Mouse (Mus musculus): Measurements from ENCODE around the gene Lrrc45. TPM values are rescaled to one million over a fixed set of nuclear protein-coding genes. Genes with fewer than 3 reads are reported as not detected.

The Lrrc45 gene
- polyA plus RNA-seq, 1 experiment from 2014 or later, result 47.8 TPM

GRCm38 (mm10) chr11:120679909-120680308, 33.8 kb upstream of the Lrrc45 start:
- no peak overlapping the region for H3K27ac ChIP-seq (replicated peaks; ENCODE audit: low read depth, low read length)
- H3K4me3 ChIP-seq (ENCODE audit: low read depth, low read length), result no peak overlapping the region
- no peak overlapping the region for H3K9ac ChIP-seq (ENCODE audit: low read length)
- no peaks in the 10 kb centered on the region for H3K9me3 ChIP-seq (ENCODE audit: control insufficient read depth, low read length)
- WGBS, result 85% methylated on average over 3 of the region's 3 CpGs
- no peak for DNase-seq (ENCODE audit: low spot score)
- ATAC-seq (ENCODE audit: insufficient number of reproducible peaks, low FRiP score, low TSS enrichment, low read depth), result no peak
- H3K36me3 ChIP-seq (ENCODE audit: control insufficient read depth, insufficient read depth, low read length), result peaks cover 11% of the 10 kb centered on the region; the same call in 1 of the 2 replicates
- no peaks in the 10 kb centered on the region for H3K4me1 ChIP-seq (ENCODE audit: control insufficient read depth, insufficient read depth, low read length)
- H3K4me2 ChIP-seq (ENCODE audit: low read depth, severe bottlenecking), result no peak overlapping the region
- no peaks in the 10 kb centered on the region for H3K27me3 ChIP-seq (ENCODE audit: control insufficient read depth, insufficient read depth, low read length)

GRCm38 (mm10) chr11:120682683-120683082, 31.0 kb upstream of the Lrrc45 start:
- Histone ChIP-seq H3K9ac (ENCODE audit: low read length) (no peak overlapping the region), H3K36me3 (ENCODE audit: control insufficient read depth, insufficient read depth, low read length) (peaks cover 13% of the 10 kb centered on the region; the same call in 1 of the 2 replicates), H3K4me2 (ENCODE audit: low read depth, severe bottlenecking) (no peak overlapping the region), H3K4me1 (ENCODE audit: control insufficient read depth, insufficient read depth, low read length) (no peaks in the 10 kb centered on the region), H3K9me3 (ENCODE audit: control insufficient read depth, low read length) (no peaks in the 10 kb centered on the region), H3K27ac (replicated peaks; ENCODE audit: low read depth, low read length) (no peak overlapping the region), H3K27me3 (ENCODE audit: control insufficient read depth, insufficient read depth, low read length) (no peaks in the 10 kb centered on the region), H3K4me3 (ENCODE audit: low read depth, low read length) (no peak overlapping the region)
- no peak for DNase-seq (ENCODE audit: low spot score)
- no peak for ATAC-seq (ENCODE audit: insufficient number of reproducible peaks, low FRiP score, low TSS enrichment, low read depth)
- 92% methylated on average over 5 of the region's 5 CpGs for WGBS

- Histone ChIP-seq H3K27me3 (ENCODE audit: control insufficient read depth, insufficient read depth, low read length) (no peaks in the 10 kb centered on the region), H3K36me3 (ENCODE audit: control insufficient read depth, insufficient read depth, low read length) (peaks cover 10% of the 10 kb centered on the region; the same call in 1 of the 2 replicates), H3K9me3 (ENCODE audit: control insufficient read depth, low read length) (no peaks in the 10 kb centered on the region), H3K4me1 (ENCODE audit: control insufficient read depth, insufficient read depth, low read length) (no peaks in the 10 kb centered on the region), H3K27ac (replicated peaks; ENCODE audit: low read depth, low read length) (no peak overlapping the region), H3K4me2 (ENCODE audit: low read depth, severe bottlenecking) (no peak overlapping the region), H3K9ac (ENCODE audit: low read length) (no peak overlapping the region), H3K4me3 (ENCODE audit: low read depth, low read length) (no peak overlapping the region)
- DNase-seq (ENCODE audit: low spot score) (no peak), ATAC-seq (ENCODE audit: insufficient number of reproducible peaks, low FRiP score, low TSS enrichment, low read depth) (no peak)
- WGBS, result 93% methylated on average over 3 of the region's 3 CpGs
Observed at GRCm38 (mm10) chr11:120683536-120683935, 30.2 kb upstream of the Lrrc45 start.

GRCm38 (mm10) chr11:120684086-120684485, 29.6 kb upstream of the Lrrc45 start:
- H3K4me2 ChIP-seq (ENCODE audit: low read depth, severe bottlenecking), result no peak overlapping the region
- H3K4me3 ChIP-seq (ENCODE audit: low read depth, low read length), result no peak overlapping the region
- no peak overlapping the region for H3K27ac ChIP-seq (replicated peaks; ENCODE audit: low read depth, low read length)
- H3K9me3 ChIP-seq (ENCODE audit: control insufficient read depth, low read length), result no peaks in the 10 kb centered on the region
- no peak overlapping the region for H3K9ac ChIP-seq (ENCODE audit: low read length)
- WGBS, result 78% methylated on average over 2 of the region's 2 CpGs
- H3K27me3 ChIP-seq (ENCODE audit: control insufficient read depth, insufficient read depth, low read length), result no peaks in the 10 kb centered on the region
- DNase-seq (ENCODE audit: low spot score), result no peak
- no peak for ATAC-seq (ENCODE audit: insufficient number of reproducible peaks, low FRiP score, low TSS enrichment, low read depth)
- no peaks in the 10 kb centered on the region for H3K4me1 ChIP-seq (ENCODE audit: control insufficient read depth, insufficient read depth, low read length)
- peaks cover 9% of the 10 kb centered on the region; the same call in 1 of the 2 replicates for H3K36me3 ChIP-seq (ENCODE audit: control insufficient read depth, insufficient read depth, low read length)

- DNase-seq (ENCODE audit: low spot score), result no peak
- WGBS, result 89% methylated on average over 2 of the region's 2 CpGs
- no peak overlapping the region for H3K27ac ChIP-seq (replicated peaks; ENCODE audit: low read depth, low read length)
- H3K27me3 ChIP-seq (ENCODE audit: control insufficient read depth, insufficient read depth, low read length), result no peaks in the 10 kb centered on the region
- H3K4me2 ChIP-seq (ENCODE audit: low read depth, severe bottlenecking), result no peak overlapping the region
- no peaks in the 10 kb centered on the region for H3K9me3 ChIP-seq (ENCODE audit: control insufficient read depth, low read length)
- H3K9ac ChIP-seq (ENCODE audit: low read length), result no peak overlapping the region
- peaks cover 9% of the 10 kb centered on the region; the same call in 1 of the 2 replicates for H3K36me3 ChIP-seq (ENCODE audit: control insufficient read depth, insufficient read depth, low read length)
- H3K4me1 ChIP-seq (ENCODE audit: control insufficient read depth, insufficient read depth, low read length), result no peaks in the 10 kb centered on the region
- H3K4me3 ChIP-seq (ENCODE audit: low read depth, low read length), result no peak overlapping the region
- ATAC-seq (ENCODE audit: insufficient number of reproducible peaks, low FRiP score, low TSS enrichment, low read depth), result no peak
Observed at GRCm38 (mm10) chr11:120684660-120685059, 29.1 kb upstream of the Lrrc45 start.

- Histone ChIP-seq H3K4me2 (ENCODE audit: low read depth, severe bottlenecking) (no peak overlapping the region), H3K27ac (replicated peaks; ENCODE audit: low read depth, low read length) (no peak overlapping the region), H3K4me3 (ENCODE audit: low read depth, low read length) (no peak overlapping the region), H3K4me1 (ENCODE audit: control insufficient read depth, insufficient read depth, low read length) (no peaks in the 10 kb centered on the region), H3K9me3 (ENCODE audit: control insufficient read depth, low read length) (no peaks in the 10 kb centered on the region), H3K27me3 (ENCODE audit: control insufficient read depth, insufficient read depth, low read length) (no peaks in the 10 kb centered on the region), H3K9ac (ENCODE audit: low read length) (no peak overlapping the region), H3K36me3 (ENCODE audit: control insufficient read depth, insufficient read depth, low read length) (peaks cover 6% of the 10 kb centered on the region; the same call in 1 of the 2 replicates)
- ATAC-seq (ENCODE audit: insufficient number of reproducible peaks, low FRiP score, low TSS enrichment, low read depth), result no peak
- no peak for DNase-seq (ENCODE audit: low spot score)
- WGBS, result 86% methylated on average over 20 of the region's 20 CpGs
Observed at GRCm38 (mm10) chr11:120686650-120687272, 27.0 kb upstream of the Lrrc45 start.

GRCm38 (mm10) chr11:120689365-120689764, 24.4 kb upstream of the Lrrc45 start:
- DNase-seq (ENCODE audit: low spot score) (no peak), ATAC-seq (ENCODE audit: insufficient number of reproducible peaks, low FRiP score, low TSS enrichment, low read depth) (no peak)
- no peak overlapping the region for H3K9ac ChIP-seq (ENCODE audit: low read length)
- H3K27me3 ChIP-seq (ENCODE audit: control insufficient read depth, insufficient read depth, low read length), result no peaks in the 10 kb centered on the region
- 0 out of 2 replicates have a peak, but pooled peaks cover 3% of the 10 kb centered on the region for H3K4me1 ChIP-seq (ENCODE audit: control insufficient read depth, insufficient read depth, low read length)
- no peak overlapping the region for H3K27ac ChIP-seq (replicated peaks; ENCODE audit: low read depth, low read length)
- no peak overlapping the region for H3K4me2 ChIP-seq (ENCODE audit: low read depth, severe bottlenecking)
- WGBS, result 85% methylated on average over 3 of the region's 3 CpGs
- H3K4me3 ChIP-seq (ENCODE audit: low read depth, low read length), result no peak overlapping the region
- H3K9me3 ChIP-seq (ENCODE audit: control insufficient read depth, low read length), result no peaks in the 10 kb centered on the region
- H3K36me3 ChIP-seq (ENCODE audit: control insufficient read depth, insufficient read depth, low read length), result peaks cover 6% of the 10 kb centered on the region; the same call in 1 of the 2 replicates

GRCm38 (mm10) chr11:120692471-120693011, 21.2 kb upstream of the Lrrc45 start:
- Histone ChIP-seq H3K9me3 (ENCODE audit: control insufficient read depth, low read length) (no peaks in the 10 kb centered on the region), H3K4me3 (ENCODE audit: low read depth, low read length) (no peak overlapping the region), H3K27ac (replicated peaks; ENCODE audit: low read depth, low read length) (no peak overlapping the region), H3K36me3 (ENCODE audit: control insufficient read depth, insufficient read depth, low read length) (peaks cover 5% of the 10 kb centered on the region; the same call in 1 of the 2 replicates), H3K27me3 (ENCODE audit: control insufficient read depth, insufficient read depth, low read length) (no peaks in the 10 kb centered on the region), H3K4me2 (ENCODE audit: low read depth, severe bottlenecking) (no peak overlapping the region), H3K4me1 (ENCODE audit: control insufficient read depth, insufficient read depth, low read length) (peaks cover 25% of the 10 kb centered on the region), H3K9ac (ENCODE audit: low read length) (no peak overlapping the region)
- DNase-seq (ENCODE audit: low spot score), result no peak
- no peak for ATAC-seq (ENCODE audit: insufficient number of reproducible peaks, low FRiP score, low TSS enrichment, low read depth)
- 91% methylated on average over 4 of the region's 4 CpGs for whole genome bisulfite sequencing
